Mouse (Mus musculus): ENCODE results near the gene Ms4a4c.
A peak's percentile ranks its signal among the peaks of the same experiment; 100 is the strongest.
"Not testable (repeated sequence)": the region's sequence is repeated elsewhere in the genome, so short reads cannot be mapped to it uniquely, and the experiment has no call there.

Gene Ms4a4c

GRCm38 (mm10) chr19:11464795-11465194, 60.2 kb downstream of the Ms4a4c start:
- DNase-seq (ENCODE audit: low spot score) = peak; percentile 6

- no peak for DNase-seq (ENCODE audit: low spot score)
Measured at GRCm38 (mm10) chr19:11466471-11466870, 61.9 kb downstream of the Ms4a4c start.

GRCm38 (mm10) chr19:11468361-11468760, 63.8 kb downstream of the Ms4a4c start:
- not testable (repeated sequence) for DNase-seq (ENCODE audit: low spot score)

GRCm38 (mm10) chr19:11469215-11469614, 64.6 kb downstream of the Ms4a4c start, which contains the start of gene Ms4a6c:
Gene Ms4a6c (plus strand): TSS chr19:11469366.
- not testable (repeated sequence) for DNase-seq (ENCODE audit: low spot score)
